Mouse (Mus musculus): ENCODE measurements around the gene Scrg1.

- TF ChIP-seq POLR2AphosphoS2 (IDR thresholded peaks at IDR 0.05; ENCODE audit: low read length) (peak; percentile 60; the same call in 1 of the 2 replicates), CTCF (IDR thresholded peaks at IDR 0.05 in 2 of 3, conservative IDR thresholded peaks at IDR 0.05 in 1 of 3; ENCODE audit: control insufficient read depth in 1 of 3, insufficient read depth in 1 of 3, low read depth in 2 of 3, low read length in 3 of 3, poor library complexity in 1 of 3, severe bottlenecking in 1 of 3) (no peak), TBP (IDR thresholded peaks at IDR 0.05; ENCODE audit: low read depth, low read length) (peak; percentile 43; the same call in 1 of the 2 replicates), NRF1 (IDR thresholded peaks at IDR 0.05; ENCODE audit: insufficient read depth, low read depth, low read length, poor library complexity, severe bottlenecking) (peak; percentile 69), MXI1 (IDR thresholded peaks at IDR 0.05; ENCODE audit: low read depth, low read length) (peak; percentile 94), GATA1 (IDR thresholded peaks at IDR 0.05; ENCODE audit: low read depth, low read length) (no peak), USF1 (IDR thresholded peaks at IDR 0.05; ENCODE audit: low read depth, low read length) (no peak), SIN3A (IDR thresholded peaks at IDR 0.05; ENCODE audit: low read length) (peak; percentile 79)
Observed at GRCm38 (mm10) chr8:57487441-57488155, 31.9 kb downstream of the Scrg1 start, which contains the start of gene Sap30.
